Mouse (Mus musculus): ENCODE measurements around the gene Ugt1a9. TPM values are rescaled to one million over a fixed set of nuclear protein-coding genes. Genes with fewer than 3 reads are reported as not detected.

Ugt1a9 gene
- total and polyA plus RNA-seq, 2 experiments from 2014 or later, result not detected

DNA sequence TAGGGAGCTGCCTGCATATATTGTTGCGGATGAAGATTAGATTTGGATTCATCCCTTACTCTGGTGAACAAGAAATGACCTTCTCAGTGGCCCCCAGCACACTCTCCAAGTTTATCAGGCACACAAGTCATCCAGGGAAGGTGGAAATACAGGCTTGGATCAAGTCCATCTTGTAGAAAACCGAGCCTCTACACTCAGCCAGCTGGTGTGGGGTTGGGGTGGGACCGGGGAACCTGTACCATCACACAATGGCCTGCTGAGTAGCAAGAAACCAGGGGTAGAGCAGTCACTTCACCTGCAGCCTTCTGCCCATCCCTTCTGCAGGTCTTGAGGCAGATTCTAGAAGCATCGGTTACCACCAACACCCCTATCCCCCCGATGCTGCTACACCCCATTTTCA is 164.0 kb downstream of the Ugt1a9 start:
- no peak overlapping the region for H3K4me3 ChIP-seq (ENCODE audit: low read depth, low read length)
- H3K4me2 ChIP-seq (ENCODE audit: low read depth, low read length), result no peak overlapping the region
- no peaks in the 10 kb centered on the region for H3K4me1 ChIP-seq (ENCODE audit: control insufficient read depth, insufficient read depth)
- no peaks in the 10 kb centered on the region for H3K36me3 ChIP-seq (replicated peaks; ENCODE audit: control insufficient read depth, insufficient read depth, low read length)
- peaks cover 95% of the 10 kb centered on the region for H3K9me3 ChIP-seq (replicated peaks; ENCODE audit: control insufficient read depth, low read length)
- no peak overlapping the region for H3K27ac ChIP-seq (ENCODE audit: low read depth)
- TF ChIP-seq EP300 (IDR thresholded peaks at IDR 0.05; ENCODE audit: low read depth), result no peak
- no peak for TF ChIP-seq CTCF (IDR thresholded peaks at IDR 0.05; ENCODE audit: low read depth)
- no peak for ATAC-seq (ENCODE audit: insufficient read depth, low read depth)
- no peak for DNase-seq (ENCODE audit: low spot score)
- no peaks in the 10 kb centered on the region for H3K27me3 ChIP-seq (ENCODE audit: control insufficient read depth, insufficient read depth, low read length)
- H3K9ac ChIP-seq (replicated peaks; ENCODE audit: low read depth, low read length), result no peak overlapping the region
- 38% methylated on average over 5 of the region's 5 CpGs for WGBS

DNA sequence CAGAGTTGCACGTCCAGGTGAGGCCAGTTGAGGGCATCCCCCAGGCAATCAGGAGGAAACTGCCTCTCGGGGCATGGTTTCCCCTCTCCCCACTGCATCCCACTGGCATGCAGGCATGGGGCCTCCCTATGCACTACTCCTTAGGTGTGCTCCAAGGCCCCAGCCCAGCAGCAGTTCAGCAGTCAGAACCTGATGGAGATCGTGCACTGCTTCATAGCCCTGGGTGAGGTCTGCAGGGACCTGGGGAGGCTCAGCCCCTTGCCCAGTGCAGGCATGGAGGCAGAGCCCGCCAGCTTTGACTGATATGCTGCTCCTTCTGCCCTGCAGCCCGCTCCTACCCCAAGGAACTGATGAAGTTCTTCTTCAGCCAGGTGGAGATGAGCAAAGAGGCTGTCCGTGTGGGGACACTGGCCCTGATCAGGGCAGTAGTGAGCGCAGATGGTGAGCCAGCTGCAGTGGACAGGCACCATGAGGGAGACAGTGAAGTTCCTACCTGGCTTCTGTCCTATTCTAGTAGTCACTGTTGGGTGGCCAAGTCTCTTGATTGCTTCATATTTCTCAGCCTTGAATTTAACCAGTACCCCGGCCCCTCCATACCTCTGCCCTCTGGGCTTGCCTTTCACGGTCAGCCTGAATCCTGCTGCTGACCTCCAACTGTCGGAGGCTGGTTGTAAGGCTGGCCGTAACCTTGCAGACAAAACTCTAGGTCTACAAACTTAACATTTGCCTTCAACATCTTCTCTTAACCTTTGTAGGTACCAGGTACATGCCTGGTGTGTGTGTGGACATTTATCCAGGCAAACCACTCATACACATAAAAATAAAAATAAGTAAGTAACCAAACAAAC is 164.7 kb downstream of the Ugt1a9 start:
- Histone ChIP-seq H3K27me3 (ENCODE audit: control insufficient read depth, insufficient read depth, low read length) (no peaks in the 10 kb centered on the region), H3K9me3 (replicated peaks; ENCODE audit: control insufficient read depth, low read length) (peaks cover 95% of the 10 kb centered on the region), H3K9ac (replicated peaks; ENCODE audit: low read depth, low read length) (no peak overlapping the region), H3K27ac (ENCODE audit: low read depth) (no peak overlapping the region), H3K36me3 (replicated peaks; ENCODE audit: control insufficient read depth, insufficient read depth, low read length) (no peaks in the 10 kb centered on the region), H3K4me2 (ENCODE audit: low read depth, low read length) (no peak overlapping the region), H3K4me3 (ENCODE audit: low read depth, low read length) (no peak overlapping the region), H3K4me1 (ENCODE audit: control insufficient read depth, insufficient read depth) (no peaks in the 10 kb centered on the region)
- 55% methylated on average over 11 of the region's 11 CpGs for WGBS
- ATAC-seq (ENCODE audit: insufficient read depth, low read depth) (no peak), DNase-seq (ENCODE audit: low spot score) (no peak)
- no peak for TF ChIP-seq EP300 (IDR thresholded peaks at IDR 0.05; ENCODE audit: low read depth)
- TF ChIP-seq CTCF (IDR thresholded peaks at IDR 0.05; ENCODE audit: low read depth), result no peak

DNA sequence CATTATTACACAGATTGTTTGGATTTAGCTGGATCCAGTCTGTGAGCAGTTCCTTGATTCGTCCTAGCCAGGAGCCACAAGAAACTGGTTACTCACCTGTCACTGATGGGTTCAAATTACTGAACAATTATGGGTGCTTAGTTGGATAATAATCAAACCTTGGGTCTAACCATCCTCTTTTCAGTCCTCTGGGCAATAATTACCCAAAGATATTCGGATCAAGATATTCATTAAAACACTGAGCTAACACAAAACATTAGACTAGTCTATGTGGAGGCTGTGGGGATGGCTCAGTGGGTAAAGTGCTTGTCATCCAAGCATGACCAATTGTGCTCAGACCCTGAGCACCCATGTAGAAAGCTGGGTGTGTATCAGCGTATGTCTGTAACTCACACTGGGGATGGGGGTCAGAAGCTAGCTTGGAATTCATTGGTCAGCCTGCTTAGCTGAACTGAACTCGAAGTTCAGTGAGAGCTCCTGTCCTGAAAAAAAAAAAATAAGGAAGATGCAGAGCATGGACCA is 165.4 kb downstream of the Ugt1a9 start:
- Histone ChIP-seq H3K27ac (ENCODE audit: low read depth) (no peak overlapping the region), H3K27me3 (ENCODE audit: control insufficient read depth, insufficient read depth, low read length) (no peaks in the 10 kb centered on the region), H3K4me1 (ENCODE audit: control insufficient read depth, insufficient read depth) (no peaks in the 10 kb centered on the region), H3K4me3 (ENCODE audit: low read depth, low read length) (no peak overlapping the region), H3K9me3 (replicated peaks; ENCODE audit: control insufficient read depth, low read length) (peaks cover 95% of the 10 kb centered on the region), H3K4me2 (ENCODE audit: low read depth, low read length) (no peak overlapping the region), H3K36me3 (replicated peaks; ENCODE audit: control insufficient read depth, insufficient read depth, low read length) (no peaks in the 10 kb centered on the region), H3K9ac (replicated peaks; ENCODE audit: low read depth, low read length) (no peak overlapping the region)
- no peak for DNase-seq (ENCODE audit: low spot score)
- no peak for ATAC-seq (ENCODE audit: insufficient read depth, low read depth)
- WGBS, result 43% methylated on average over 4 of the region's 4 CpGs
- TF ChIP-seq EP300 (IDR thresholded peaks at IDR 0.05; ENCODE audit: low read depth) (no peak), CTCF (IDR thresholded peaks at IDR 0.05; ENCODE audit: low read depth) (no peak)

DNA sequence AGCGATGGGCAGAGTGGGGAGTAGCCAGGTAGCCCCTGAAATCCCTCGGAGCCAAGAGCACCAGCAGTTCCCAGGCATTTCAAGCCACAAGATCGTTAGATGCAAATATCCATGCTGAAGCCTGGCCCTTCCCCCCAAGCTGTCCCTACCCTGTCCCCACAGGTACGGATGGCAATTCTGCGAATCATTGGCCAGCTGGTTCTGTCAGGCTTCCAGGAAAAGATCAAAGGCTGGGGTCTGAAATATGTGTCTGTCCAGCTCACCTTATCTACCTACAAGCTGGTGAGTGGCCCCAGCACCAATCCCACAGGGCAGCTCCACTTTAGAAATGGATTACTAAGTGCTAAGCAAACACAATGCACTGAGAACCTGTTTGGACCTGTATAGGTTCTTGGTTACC is 166.7 kb downstream of the Ugt1a9 start:
- Histone ChIP-seq H3K27me3 (ENCODE audit: control insufficient read depth, insufficient read depth, low read length) (no peaks in the 10 kb centered on the region), H3K4me3 (ENCODE audit: low read depth, low read length) (no peak overlapping the region), H3K36me3 (replicated peaks; ENCODE audit: control insufficient read depth, insufficient read depth, low read length) (no peaks in the 10 kb centered on the region), H3K9ac (replicated peaks; ENCODE audit: low read depth, low read length) (no peak overlapping the region), H3K9me3 (replicated peaks; ENCODE audit: control insufficient read depth, low read length) (peaks cover 93% of the 10 kb centered on the region), H3K4me2 (ENCODE audit: low read depth, low read length) (no peak overlapping the region), H3K4me1 (ENCODE audit: control insufficient read depth, insufficient read depth) (no peaks in the 10 kb centered on the region), H3K27ac (ENCODE audit: low read depth) (no peak overlapping the region)
- no peak for DNase-seq (ENCODE audit: low spot score)
- ATAC-seq (ENCODE audit: insufficient read depth, low read depth), result no peak
- TF ChIP-seq CTCF (IDR thresholded peaks at IDR 0.05; ENCODE audit: low read depth) (no peak), EP300 (IDR thresholded peaks at IDR 0.05; ENCODE audit: low read depth) (no peak)
- 66% methylated on average over 5 of the region's 5 CpGs for WGBS

DNA sequence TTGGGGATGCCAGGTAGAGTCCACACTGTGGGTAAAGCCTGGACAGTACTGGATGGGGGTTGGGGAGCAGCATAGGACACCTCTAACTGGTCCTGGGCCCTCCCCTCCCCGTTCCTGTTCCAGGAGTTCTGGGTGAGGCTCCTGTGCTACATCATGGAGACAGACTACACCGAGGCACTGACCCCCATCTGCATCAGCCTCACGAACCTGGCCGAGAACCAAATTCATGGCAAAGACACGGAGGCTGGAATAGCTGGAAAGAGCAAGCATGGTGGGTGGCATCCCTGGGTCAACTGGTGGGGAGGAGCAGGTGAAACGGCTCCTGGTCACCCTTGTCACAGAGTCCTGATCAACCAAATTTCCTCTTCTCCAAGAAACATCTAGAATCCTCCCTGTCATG is 168.2 kb downstream of the Ugt1a9 start:
- H3K4me3 ChIP-seq (ENCODE audit: low read depth, low read length), result no peak overlapping the region
- H3K27ac ChIP-seq (ENCODE audit: low read depth), result no peak overlapping the region
- 64% methylated on average over 6 of the region's 6 CpGs for WGBS
- peaks cover 90% of the 10 kb centered on the region for H3K9me3 ChIP-seq (replicated peaks; ENCODE audit: control insufficient read depth, low read length)
- no peak overlapping the region for H3K4me2 ChIP-seq (ENCODE audit: low read depth, low read length)
- no peak for ATAC-seq (ENCODE audit: insufficient read depth, low read depth)
- H3K36me3 ChIP-seq (replicated peaks; ENCODE audit: control insufficient read depth, insufficient read depth, low read length), result no peaks in the 10 kb centered on the region
- no peaks in the 10 kb centered on the region for H3K4me1 ChIP-seq (ENCODE audit: control insufficient read depth, insufficient read depth)
- H3K9ac ChIP-seq (replicated peaks; ENCODE audit: low read depth, low read length), result no peak overlapping the region
- no peaks in the 10 kb centered on the region for H3K27me3 ChIP-seq (ENCODE audit: control insufficient read depth, insufficient read depth, low read length)
- TF ChIP-seq EP300 (IDR thresholded peaks at IDR 0.05; ENCODE audit: low read depth), result no peak
- TF ChIP-seq CTCF (IDR thresholded peaks at IDR 0.05; ENCODE audit: low read depth), result no peak
- DNase-seq (ENCODE audit: low spot score), result no peak
